Mouse (Mus musculus) activated CD4-positive, CD25-positive, alpha-beta regulatory T cell, adult 9 weeks (primary cell): ENCODE measurements around the gene Gm29106. TPM values are rescaled to one million over a fixed set of nuclear protein-coding genes. Genes with fewer than 3 reads are reported as not detected.

Experiments used
- polyA plus RNA-seq: library from polyadenylated mRNA; unstranded; fragments of 100-300 nt; shearing (Covaris generic); gene quantifications from one replicate; pipeline ENCODE4 v1.2.1, GENCODE M21; 2017

Gm29106 gene
- not detected for polyA plus RNA-seq

GRCm38 (mm10) chr1:118176242-118176641, at the start of gene Gm29106:
Gene Gm29106 (plus strand): TSS chr1:118176542.

Other genes with a start within 250 kb of the Gm29106 start
- not detected for gene Gm28168, start 248.5 kb upstream of the Gm29106 start, polyA plus RNA-seq
- not detected for gene Gm7145, start 210.6 kb upstream of the Gm29106 start, polyA plus RNA-seq
- gene Tsn, start 135.2 kb downstream of the Gm29106 start, polyA plus RNA-seq: 213 TPM
- 70.1 TPM for gene Nifk, start 145.3 kb downstream of the Gm29106 start, polyA plus RNA-seq
- gene Clasp1, start 212.5 kb downstream of the Gm29106 start, polyA plus RNA-seq: 41.1 TPM